Mouse (Mus musculus): ENCODE results near the gene Lin7b. TPM values are rescaled to one million over a fixed set of nuclear protein-coding genes. Genes with fewer than 3 reads are reported as not detected.
"Not testable (repeated sequence)": the region's sequence is repeated elsewhere in the genome, so short reads cannot be mapped to it uniquely, and the experiment has no call there.

Gene Lin7b
- polyA plus RNA-seq, 1 experiment from 2014 or later: not detected

GRCm38 (mm10) chr7:45396337-45396775 lies 26.0 kb upstream of the Lin7b start:
- Histone ChIP-seq H3K4me2 (replicated peaks; ENCODE audit: low read depth, low read length) (peak overlapping the region; percentile 46), H3K4me3 (ENCODE audit: low read depth, low read length) (peak overlapping the region; percentile 74; the same call in 1 of the 2 replicates), H3K27ac (ENCODE audit: low read length) (peak overlapping the region; percentile 72; the same call in 1 of the 2 replicates)
- H3K36me3 ChIP-seq (ENCODE audit: insufficient read depth, low read length); H3K4me1 ChIP-seq (ENCODE audit: insufficient read depth, low read depth, low read length); H3K27me3 ChIP-seq (replicated peaks; ENCODE audit: insufficient read depth, low read length); H3K9me3 ChIP-seq (ENCODE audit: low read length); H3K9ac ChIP-seq (replicated peaks; ENCODE audit: low read depth); DNase-seq (ENCODE audit: low spot score): not testable (repeated sequence)
- TF ChIP-seq CTCF (IDR thresholded peaks at IDR 0.05): peak; percentile 48
- ATAC-seq: peak; percentile 57
- WGBS: 6% methylated on average over 3 of the region's 3 CpGs

- Histone ChIP-seq H3K9me3 (ENCODE audit: low read length) (no peaks in the 10 kb centered on the region), H3K4me1 (ENCODE audit: insufficient read depth, low read depth, low read length) (peaks cover 3% of the 10 kb centered on the region; the same call in 1 of the 2 replicates), H3K36me3 (ENCODE audit: insufficient read depth, low read length) (peaks cover 13% of the 10 kb centered on the region), H3K4me2 (replicated peaks; ENCODE audit: low read depth, low read length) (peak within 1 kb of the TSS; percentile 67), H3K27ac (ENCODE audit: low read length) (peak within 1 kb of the TSS; percentile 95), H3K4me3 (ENCODE audit: low read depth, low read length) (peak within 1 kb of the TSS; percentile 74), H3K27me3 (replicated peaks; ENCODE audit: insufficient read depth, low read length) (no peaks in the 10 kb centered on the region), H3K9ac (replicated peaks; ENCODE audit: low read depth) (peak within 1 kb of the TSS; percentile 79)
- under 1% methylated on average over 57 of the region's 60 CpGs for WGBS
- peak; percentile 98 for ATAC-seq
- TF ChIP-seq CTCF (IDR thresholded peaks at IDR 0.05): no peak
- no peak for TF ChIP-seq EP300 (IDR thresholded peaks at IDR 0.05)
- DNase-seq (ENCODE audit: low spot score): peak; percentile 100
Measured at GRCm38 (mm10) chr7:45395578-45396336, 25.4 kb upstream of the Lin7b start, which contains the start of gene Snrnp70. TSS of gene Snrnp70 (minus strand) at chr7:45395742.

- Histone ChIP-seq H3K4me1 (ENCODE audit: insufficient read depth, low read depth, low read length) (peaks cover 3% of the 10 kb centered on the region; the same call in 1 of the 2 replicates), H3K9me3 (ENCODE audit: low read length) (no peaks in the 10 kb centered on the region), H3K4me3 (ENCODE audit: low read depth, low read length) (peak overlapping the region; percentile 74), H3K9ac (replicated peaks; ENCODE audit: low read depth) (peak overlapping the region; percentile 79), H3K36me3 (ENCODE audit: insufficient read depth, low read length) (peaks cover 20% of the 10 kb centered on the region), H3K4me2 (replicated peaks; ENCODE audit: low read depth, low read length) (peak overlapping the region; percentile 67), H3K27me3 (replicated peaks; ENCODE audit: insufficient read depth, low read length) (no peaks in the 10 kb centered on the region), H3K27ac (ENCODE audit: low read length) (peak overlapping the region; percentile 95)
- WGBS: 0% methylated on average over 18 of the region's 20 CpGs
- no peak for TF ChIP-seq CTCF (IDR thresholded peaks at IDR 0.05)
- no peak for TF ChIP-seq EP300 (IDR thresholded peaks at IDR 0.05)
- peak; percentile 81 for DNase-seq (ENCODE audit: low spot score)
- peak; percentile 71 for ATAC-seq
Measured at GRCm38 (mm10) chr7:45395129-45395541, 24.8 kb upstream of the Lin7b start.

GRCm38 (mm10) chr7:45386077-45386476 lies 15.7 kb upstream of the Lin7b start:
- TF ChIP-seq EP300 (IDR thresholded peaks at IDR 0.05) (no peak), CTCF (IDR thresholded peaks at IDR 0.05) (peak; percentile 42)
- H3K9ac ChIP-seq (replicated peaks; ENCODE audit: low read depth): no peak overlapping the region
- peaks cover 80% of the 10 kb centered on the region for H3K36me3 ChIP-seq (ENCODE audit: insufficient read depth, low read length)
- no peaks in the 10 kb centered on the region for H3K9me3 ChIP-seq (ENCODE audit: low read length)
- H3K27ac ChIP-seq (ENCODE audit: low read length): no peak overlapping the region
- H3K4me2 ChIP-seq (replicated peaks; ENCODE audit: low read depth, low read length): no peak overlapping the region
- H3K4me3 ChIP-seq (ENCODE audit: low read depth, low read length): no peak overlapping the region
- 87% methylated on average over 3 of the region's 3 CpGs for WGBS
- H3K27me3 ChIP-seq (replicated peaks; ENCODE audit: insufficient read depth, low read length): no peaks in the 10 kb centered on the region
- DNase-seq (ENCODE audit: low spot score) (no peak), ATAC-seq (no peak)
- no peaks in the 10 kb centered on the region for H3K4me1 ChIP-seq (ENCODE audit: insufficient read depth, low read depth, low read length)

- no peak overlapping the region for H3K27ac ChIP-seq (ENCODE audit: low read length)
- H3K36me3 ChIP-seq (ENCODE audit: insufficient read depth, low read length): peaks cover 40% of the 10 kb centered on the region
- no peaks in the 10 kb centered on the region for H3K27me3 ChIP-seq (replicated peaks; ENCODE audit: insufficient read depth, low read length)
- DNase-seq (ENCODE audit: low spot score) (no peak), ATAC-seq (no peak)
- no peaks in the 10 kb centered on the region for H3K4me1 ChIP-seq (ENCODE audit: insufficient read depth, low read depth, low read length)
- H3K9me3 ChIP-seq (ENCODE audit: low read length): no peaks in the 10 kb centered on the region
- TF ChIP-seq EP300 (IDR thresholded peaks at IDR 0.05): no peak
- no peak for TF ChIP-seq CTCF (IDR thresholded peaks at IDR 0.05)
- no peak overlapping the region for H3K9ac ChIP-seq (replicated peaks; ENCODE audit: low read depth)
- no peak overlapping the region for H3K4me2 ChIP-seq (replicated peaks; ENCODE audit: low read depth, low read length)
- H3K4me3 ChIP-seq (ENCODE audit: low read depth, low read length): no peak overlapping the region
- 79% methylated on average over 1 of the region's 1 CpGs for WGBS
Measured at GRCm38 (mm10) chr7:45376057-45376456, 5.7 kb upstream of the Lin7b start.

- DNase-seq (ENCODE audit: low spot score) (no peak), ATAC-seq (no peak)
- Histone ChIP-seq H3K36me3 (ENCODE audit: insufficient read depth, low read length) (peaks cover 29% of the 10 kb centered on the region), H3K4me1 (ENCODE audit: insufficient read depth, low read depth, low read length) (peaks cover 4% of the 10 kb centered on the region; the same call in 1 of the 2 replicates), H3K27me3 (replicated peaks; ENCODE audit: insufficient read depth, low read length) (0 out of 2 replicates have a peak, but pooled peaks cover 4% of the 10 kb centered on the region), H3K9me3 (ENCODE audit: low read length) (no peaks in the 10 kb centered on the region), H3K4me2 (replicated peaks; ENCODE audit: low read depth, low read length) (no peak overlapping the region), H3K9ac (replicated peaks; ENCODE audit: low read depth) (no peak overlapping the region), H3K27ac (ENCODE audit: low read length) (no peak overlapping the region), H3K4me3 (ENCODE audit: low read depth, low read length) (no peak overlapping the region)
- 88% methylated on average over 8 of the region's 8 CpGs for WGBS
- TF ChIP-seq EP300 (IDR thresholded peaks at IDR 0.05) (no peak), CTCF (IDR thresholded peaks at IDR 0.05) (no peak)
Measured at GRCm38 (mm10) chr7:45374620-45375019, 4.2 kb upstream of the Lin7b start.

Measured in lung, postnatal 0 days (tissue).